Mouse (Mus musculus) forebrain, embryonic 12.5 days (tissue): ENCODE measurements around the gene Trak1. TPM values are rescaled to one million over a fixed set of nuclear protein-coding genes. Genes with fewer than 3 reads are reported as not detected.
A peak's percentile ranks its signal among the peaks of the same experiment; 100 is the strongest.

ENCODE experiments used
- ATAC-seq: fragments of 200-750 bp; cut with Nextera tagmentation; 2 replicates; pipeline ENCODE4 v1.8.0; 2017; ENCODE audit warnings: moderate TSS enrichment; ENCODE audit not compliant: low FRiP score
- H3K27ac ChIP-seq: fragments of 300-500 bp; sonication (generic); 2 replicates; pipeline ENCODE4 v1.5.1; 2016; ENCODE audit warnings: mild to moderate bottlenecking
- H3K27me3 ChIP-seq: fragments of 300-500 bp; sonication (generic); 2 replicates; pipeline ENCODE4 v1.6.1; 2016; ENCODE audit warnings: mild to moderate bottlenecking
- H3K36me3 ChIP-seq: fragments of 300-500 bp; sonication (generic); replicated peaks from 2 replicates; pipeline ENCODE4 v1.6.1; 2016; ENCODE audit warnings: mild to moderate bottlenecking
- H3K4me1 ChIP-seq: fragments of 300-500 bp; sonication (generic); 2 replicates; pipeline ENCODE4 v1.6.1; 2016
- H3K4me2 ChIP-seq: fragments of 300-500 bp; sonication (generic); 2 replicates; pipeline ENCODE4 v1.6.1; 2016; ENCODE audit warnings: mild to moderate bottlenecking, moderate library complexity
- H3K4me3 ChIP-seq: fragments of 300-500 bp; sonication (generic); replicated peaks from 2 replicates; pipeline ENCODE4 v1.5.1; 2016; ENCODE audit warnings: mild to moderate bottlenecking
- H3K9ac ChIP-seq: fragments of 300-500 bp; sonication (generic); 2 replicates; pipeline ENCODE4 v1.6.1; 2016; ENCODE audit warnings: mild to moderate bottlenecking
- H3K9me3 ChIP-seq: fragments of 300-500 bp; sonication (generic); 2 replicates; pipeline ENCODE4 v1.6.1; 2016
- WGBS: fragments of 180-500 bp; shearing (Covaris S2); methylation state at CpG from one replicate; pipeline ENCODE4 v1.1.7; 2016; 5-methylcytosine and 5-hydroxymethylcytosine counted together
- polyA plus RNA-seq: library from polyadenylated mRNA; unstranded; fragments of >200 nt; fragmentation: Nextera tagmentation; extraction: Ambion mirVana; gene quantifications from 2 replicates; pipeline ENCODE4 v1.2.1, GENCODE M21; 2016

Trak1 gene
- polyA plus RNA-seq, 1 experiment from 2014 or later, result 41.2 TPM

DNA sequence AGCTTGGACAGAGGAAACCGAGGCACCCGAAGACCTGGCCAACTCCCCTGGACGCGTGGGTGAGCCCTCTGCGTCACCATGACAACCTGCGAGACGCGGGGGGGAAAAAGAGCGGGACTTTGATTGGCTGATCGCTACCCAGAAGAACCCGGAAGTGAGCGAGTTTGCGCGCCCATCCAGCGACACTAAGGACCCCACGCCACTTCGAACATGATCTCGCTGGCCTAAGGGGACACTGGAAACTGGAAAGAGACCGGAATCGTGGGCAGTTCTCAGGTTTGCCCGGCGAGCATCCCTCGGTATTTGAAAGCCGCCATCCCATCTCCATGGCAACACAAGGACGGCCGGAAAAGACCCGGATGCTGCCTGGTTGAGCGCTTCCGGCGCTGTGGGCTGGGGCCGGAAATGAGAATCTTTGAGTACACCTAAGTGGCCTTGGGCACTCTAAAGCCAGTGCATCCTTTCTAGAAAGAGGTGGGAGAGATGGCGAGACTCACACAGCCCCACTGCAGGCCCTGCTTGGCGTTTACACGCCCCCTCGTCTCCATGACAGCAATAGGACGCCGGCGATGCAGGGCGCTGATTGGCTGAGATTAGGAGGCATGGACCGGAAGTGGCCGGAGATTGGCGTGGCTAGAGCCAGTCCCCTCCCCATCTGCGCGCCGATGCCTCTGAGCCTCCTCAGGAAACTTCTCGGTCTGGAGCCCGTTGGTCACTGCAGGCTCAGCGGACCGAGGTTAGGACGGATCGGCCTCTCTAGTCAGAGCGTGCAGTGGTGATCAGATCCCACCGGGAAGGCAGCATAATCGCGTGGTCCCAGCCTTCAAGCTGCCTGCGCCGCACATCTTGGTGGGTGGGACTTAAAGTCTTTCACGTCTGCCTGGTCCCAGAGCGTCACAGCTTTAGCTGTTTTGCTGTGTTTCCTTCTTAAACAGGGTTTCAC, 19.9 kb upstream of the Trak1 start, which contains the start of gene Ulk4:
Gene Ulk4, minus strand, starts transcription at position 80 of the 943 bp plus-strand sequence.
- no peaks in the 10 kb centered on the region for H3K27me3 ChIP-seq
- peaks cover 20% of the 10 kb centered on the region for H3K4me1 ChIP-seq
- peak; percentile 97 for ATAC-seq
- no peaks in the 10 kb centered on the region; the same call in 1 of the 2 replicates for H3K36me3 ChIP-seq
- peak within 1 kb of the TSS; percentile 59 for H3K4me3 ChIP-seq
- peak within 1 kb of the TSS; percentile 75 for H3K9ac ChIP-seq
- peak within 1 kb of the TSS; percentile 85 for H3K27ac ChIP-seq
- peak within 1 kb of the TSS; percentile 86 for H3K4me2 ChIP-seq
- WGBS, result under 1% methylated on average over 59 of the region's 59 CpGs
- H3K9me3 ChIP-seq, result peaks cover 2% of the 10 kb centered on the region; the same call in 1 of the 2 replicates

GRCm38 (mm10) chr9:121279216-121279615, 18.1 kb upstream of the Trak1 start:
- Histone ChIP-seq H3K9me3 (peaks cover 7% of the 10 kb centered on the region; the same call in 1 of the 2 replicates), H3K4me3 (no peak overlapping the region), H3K9ac (no peak overlapping the region), H3K27ac (no peak overlapping the region), H3K27me3 (no peaks in the 10 kb centered on the region), H3K4me1 (peaks cover 20% of the 10 kb centered on the region), H3K4me2 (no peak overlapping the region), H3K36me3 (no peaks in the 10 kb centered on the region; the same call in 1 of the 2 replicates)
- WGBS, result 91% methylated on average over 5 of the region's 5 CpGs
- no peak for ATAC-seq

DNA sequence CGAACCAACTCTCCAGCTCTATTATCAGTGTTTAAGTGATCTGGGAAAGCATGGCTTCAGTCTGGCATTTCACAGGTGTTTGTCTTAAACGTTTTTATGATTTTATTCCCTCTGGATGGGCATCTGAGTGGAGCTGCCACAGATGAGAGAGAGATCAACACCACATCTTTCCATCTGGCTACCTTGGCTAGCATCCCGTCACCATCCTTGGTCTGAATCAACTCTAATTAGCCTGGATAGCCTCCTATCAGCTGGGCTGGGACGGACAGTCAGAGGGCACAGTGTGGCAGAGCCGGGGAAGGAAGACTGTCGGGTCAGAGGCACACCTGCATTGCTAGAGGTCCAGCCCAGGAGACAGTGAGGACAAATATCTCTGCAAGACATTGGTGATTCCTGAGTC, 15.4 kb upstream of the Trak1 start:
- peaks cover 7% of the 10 kb centered on the region; the same call in 1 of the 2 replicates for H3K9me3 ChIP-seq
- H3K4me2 ChIP-seq, result no peak overlapping the region
- H3K4me3 ChIP-seq, result no peak overlapping the region
- ATAC-seq, result no peak
- no peaks in the 10 kb centered on the region for H3K27me3 ChIP-seq
- peaks cover 16% of the 10 kb centered on the region for H3K4me1 ChIP-seq
- no peaks in the 10 kb centered on the region; the same call in 1 of the 2 replicates for H3K36me3 ChIP-seq
- WGBS, result 83% methylated on average over 6 of the region's 6 CpGs
- no peak overlapping the region for H3K9ac ChIP-seq
- no peak overlapping the region for H3K27ac ChIP-seq

GRCm38 (mm10) chr9:121283620-121284185, 13.6 kb upstream of the Trak1 start:
- H3K9ac ChIP-seq, result no peak overlapping the region
- peaks cover 7% of the 10 kb centered on the region; the same call in 1 of the 2 replicates for H3K9me3 ChIP-seq
- peaks cover 6% of the 10 kb centered on the region; the same call in 1 of the 2 replicates for H3K4me1 ChIP-seq
- H3K36me3 ChIP-seq, result no peaks in the 10 kb centered on the region; the same call in 1 of the 2 replicates
- H3K4me2 ChIP-seq, result no peak overlapping the region
- WGBS, result 96% methylated on average over 6 of the region's 6 CpGs
- ATAC-seq, result no peak
- H3K4me3 ChIP-seq, result no peak overlapping the region
- H3K27ac ChIP-seq, result no peak overlapping the region
- H3K27me3 ChIP-seq, result no peaks in the 10 kb centered on the region

- no peak overlapping the region for H3K4me2 ChIP-seq
- WGBS, result 90% methylated on average over 3 of the region's 3 CpGs
- H3K36me3 ChIP-seq, result no peaks in the 10 kb centered on the region; the same call in 1 of the 2 replicates
- H3K9ac ChIP-seq, result no peak overlapping the region
- no peak overlapping the region for H3K27ac ChIP-seq
- H3K9me3 ChIP-seq, result peaks cover 7% of the 10 kb centered on the region; the same call in 1 of the 2 replicates
- H3K4me1 ChIP-seq, result peaks cover 6% of the 10 kb centered on the region; the same call in 1 of the 2 replicates
- no peak for ATAC-seq
- H3K27me3 ChIP-seq, result no peaks in the 10 kb centered on the region
- H3K4me3 ChIP-seq, result no peak overlapping the region
Observed at GRCm38 (mm10) chr9:121284422-121284821, 12.9 kb upstream of the Trak1 start.

DNA sequence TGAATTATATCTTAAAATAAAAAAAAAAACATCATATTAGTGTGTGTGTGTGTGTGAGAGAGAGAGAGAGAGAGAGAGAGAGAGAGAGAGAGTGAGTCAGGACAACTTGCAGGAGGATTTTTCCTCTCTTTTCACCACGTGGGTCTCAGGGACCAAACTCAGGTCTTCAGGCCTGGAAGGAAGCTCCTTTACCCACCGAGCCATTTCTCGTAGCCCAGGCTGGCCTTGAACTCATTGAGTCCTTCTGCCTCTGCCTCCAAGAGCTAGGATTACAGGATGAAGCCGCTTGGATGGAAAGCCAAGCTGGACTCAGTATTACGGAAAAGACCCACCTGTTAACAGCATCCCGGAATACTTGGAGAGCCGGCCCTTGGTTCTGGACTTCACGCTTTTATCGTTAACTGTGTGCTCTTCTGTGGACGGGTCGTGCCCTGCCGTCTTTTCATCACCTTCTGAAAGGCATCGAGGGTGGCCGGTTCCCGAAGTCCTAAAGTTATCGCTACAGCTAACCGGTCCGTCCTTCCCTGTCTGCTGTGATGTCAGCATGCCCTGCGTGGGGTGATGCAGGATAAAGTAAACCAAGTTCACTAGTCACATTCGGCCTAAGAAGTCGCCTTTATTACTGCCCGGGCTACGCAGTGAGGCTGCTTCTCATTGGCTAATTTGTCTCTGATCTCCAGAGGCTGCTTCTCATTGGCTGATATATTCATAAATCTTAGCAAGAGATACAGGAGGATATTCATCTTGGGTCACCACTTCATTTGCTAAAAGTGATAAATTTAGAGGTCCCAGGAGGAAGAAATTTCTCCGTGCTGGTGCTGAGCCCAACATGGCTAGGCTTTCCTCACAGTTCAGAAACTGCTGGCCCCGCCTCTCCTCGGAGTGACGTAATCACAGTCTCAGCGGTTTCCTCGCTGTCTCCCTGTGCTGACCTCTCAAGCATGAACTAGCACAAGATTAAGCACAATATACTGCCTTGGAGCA, 11.7 kb upstream of the Trak1 start:
- Histone ChIP-seq H3K36me3 (no peaks in the 10 kb centered on the region; the same call in 1 of the 2 replicates), H3K4me3 (peak overlapping the region; percentile 48), H3K9ac (peak overlapping the region; percentile 61), H3K27ac (peak overlapping the region; percentile 53), H3K9me3 (peaks cover 7% of the 10 kb centered on the region; the same call in 1 of the 2 replicates), H3K4me2 (peak overlapping the region; percentile 62), H3K4me1 (peaks cover 6% of the 10 kb centered on the region; the same call in 1 of the 2 replicates), H3K27me3 (no peaks in the 10 kb centered on the region)
- ATAC-seq, result peak; percentile 88
- 20% methylated on average over 29 of the region's 29 CpGs for WGBS

DNA sequence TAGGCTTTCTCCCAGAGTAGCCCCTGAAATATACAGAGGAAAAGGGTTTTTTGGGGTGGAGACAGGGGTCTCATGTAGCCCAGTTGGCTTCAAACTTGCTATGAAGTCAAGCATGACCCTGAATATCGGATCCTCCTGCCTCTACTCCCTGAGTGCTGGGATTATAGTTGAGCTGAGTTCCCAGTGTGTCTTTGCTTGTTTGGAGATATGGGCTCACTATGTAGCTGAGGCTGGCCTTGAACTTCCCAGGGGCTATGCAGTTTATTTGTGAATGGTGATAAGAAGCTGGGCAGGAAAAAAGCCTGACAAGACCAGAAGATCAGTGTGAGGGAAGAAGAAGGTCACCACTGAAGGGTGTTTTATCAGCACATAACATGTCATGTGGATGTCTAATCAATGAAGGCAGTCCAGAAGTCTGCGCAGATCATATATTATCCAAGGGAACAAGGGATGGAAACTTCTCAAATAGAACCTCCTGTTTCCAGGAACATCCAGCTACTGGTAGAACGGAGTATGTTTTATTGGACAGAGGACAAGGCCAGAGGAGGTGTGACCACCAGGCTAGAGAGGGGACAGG, 10.9 kb upstream of the Trak1 start:
- H3K4me1 ChIP-seq, result peaks cover 6% of the 10 kb centered on the region; the same call in 1 of the 2 replicates
- peak overlapping the region; percentile 62 for H3K4me2 ChIP-seq
- no peaks in the 10 kb centered on the region; the same call in 1 of the 2 replicates for H3K36me3 ChIP-seq
- H3K27ac ChIP-seq, result peak overlapping the region; percentile 50; the same call in 1 of the 2 replicates
- peaks cover 10% of the 10 kb centered on the region; the same call in 1 of the 2 replicates for H3K9me3 ChIP-seq
- H3K9ac ChIP-seq, result peak overlapping the region; percentile 27; the same call in 1 of the 2 replicates
- no peak for ATAC-seq
- H3K4me3 ChIP-seq, result peak overlapping the region; percentile 48
- no peaks in the 10 kb centered on the region for H3K27me3 ChIP-seq
- WGBS, result 77% methylated on average over 3 of the region's 3 CpGs

DNA sequence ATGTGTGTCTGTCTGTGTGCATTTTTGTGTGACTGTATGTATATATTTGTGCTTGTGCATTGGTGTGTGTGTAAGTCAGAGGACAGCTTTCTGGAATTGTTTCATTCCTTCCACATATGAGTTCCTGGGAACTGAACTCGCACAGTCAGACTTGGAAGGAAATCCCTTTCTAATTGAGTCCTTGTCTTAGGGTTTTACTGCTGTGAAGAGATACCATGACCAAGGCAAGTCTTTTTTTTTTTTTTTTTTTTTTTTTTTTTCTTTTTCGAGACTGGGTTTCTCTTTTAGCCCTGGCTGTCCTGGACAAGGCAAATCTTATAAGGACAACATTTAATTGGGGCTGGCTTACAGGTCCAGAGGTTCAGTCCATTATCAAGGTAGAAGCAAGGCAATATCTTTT, 6.0 kb upstream of the Trak1 start:
- Histone ChIP-seq H3K36me3 (no peaks in the 10 kb centered on the region), H3K4me1 (0 out of 2 replicates have a peak, but pooled peaks cover 2% of the 10 kb centered on the region), H3K9me3 (0 out of 2 replicates have a peak, but pooled peaks cover 6% of the 10 kb centered on the region), H3K4me2 (no peak overlapping the region), H3K4me3 (no peak overlapping the region), H3K27me3 (peaks cover 16% of the 10 kb centered on the region; the same call in 1 of the 2 replicates), H3K9ac (no peak overlapping the region), H3K27ac (no peak overlapping the region)
- 73% methylated on average over 2 of the region's 2 CpGs for WGBS
- no peak for ATAC-seq

DNA sequence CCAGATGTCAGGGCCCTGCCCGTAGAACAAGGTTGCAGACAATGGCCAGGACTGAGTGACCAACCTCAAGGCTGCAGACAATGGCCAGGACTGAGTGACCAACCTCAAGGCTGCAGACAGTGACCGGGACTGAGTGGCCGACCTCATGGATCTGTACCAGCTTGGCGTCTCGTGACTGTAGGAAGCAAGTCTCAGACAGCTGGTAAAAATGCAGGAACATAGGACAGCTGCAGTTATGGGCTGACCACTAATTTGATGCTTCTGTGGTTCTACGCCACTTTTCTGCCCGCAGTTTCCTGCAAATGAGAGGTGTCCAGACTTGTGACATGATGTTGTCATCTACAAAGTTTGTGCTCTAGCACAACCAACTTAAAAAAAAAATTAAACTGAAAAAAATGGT, 4.1 kb upstream of the Trak1 start:
- Histone ChIP-seq H3K9me3 (0 out of 2 replicates have a peak, but pooled peaks cover 6% of the 10 kb centered on the region), H3K4me3 (no peak overlapping the region), H3K4me1 (peaks cover 7% of the 10 kb centered on the region), H3K27me3 (peaks cover 22% of the 10 kb centered on the region; the same call in 1 of the 2 replicates), H3K4me2 (no peak overlapping the region), H3K9ac (no peak overlapping the region), H3K36me3 (no peaks in the 10 kb centered on the region), H3K27ac (no peak overlapping the region)
- no peak for ATAC-seq
- 85% methylated on average over 7 of the region's 7 CpGs for WGBS

DNA sequence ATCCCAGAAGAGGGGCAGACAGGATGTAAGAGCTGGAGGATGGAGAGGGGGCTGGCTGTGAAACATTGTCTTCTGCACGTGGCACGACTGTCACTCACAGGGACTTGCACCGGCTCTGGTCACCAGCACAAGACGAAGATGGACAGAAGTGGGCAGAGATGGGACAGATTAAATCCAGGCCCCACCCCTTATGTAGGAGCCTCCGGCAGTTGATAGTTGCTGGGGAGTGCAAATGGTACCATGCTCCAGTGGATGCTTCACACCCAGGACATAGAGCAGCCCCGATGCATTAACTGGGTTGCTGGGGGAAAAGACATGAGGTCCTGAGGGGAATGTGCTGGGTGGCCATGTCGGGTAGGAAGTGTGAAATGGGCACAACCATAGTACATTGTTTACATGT, 2.1 kb upstream of the Trak1 start:
- no peak overlapping the region for H3K4me2 ChIP-seq
- no peak for ATAC-seq
- 76% methylated on average over 7 of the region's 7 CpGs for WGBS
- H3K4me3 ChIP-seq, result no peak overlapping the region
- 0 out of 2 replicates have a peak, but pooled peaks cover 6% of the 10 kb centered on the region for H3K9me3 ChIP-seq
- H3K36me3 ChIP-seq, result no peaks in the 10 kb centered on the region
- no peak overlapping the region for H3K9ac ChIP-seq
- no peak overlapping the region for H3K27ac ChIP-seq
- H3K27me3 ChIP-seq, result peaks cover 22% of the 10 kb centered on the region; the same call in 1 of the 2 replicates
- H3K4me1 ChIP-seq, result peaks cover 28% of the 10 kb centered on the region

- no peak for ATAC-seq
- WGBS, result 2% methylated on average over 7 of the region's 7 CpGs
- peaks cover 21% of the 10 kb centered on the region; the same call in 1 of the 2 replicates for H3K27me3 ChIP-seq
Observed at GRCm38 (mm10) chr9:121298065-121298398, 730 bp downstream of the Trak1 start.

More at GRCm38 (mm10) chr9:121298065-121298398, 730 bp downstream of the Trak1 start:
- Histone ChIP-seq H3K4me1 (peaks cover 48% of the 10 kb centered on the region), H3K9ac (peak overlapping the region; percentile 96), H3K9me3 (no peaks in the 10 kb centered on the region), H3K4me3 (peak overlapping the region; percentile 92), H3K36me3 (no peaks in the 10 kb centered on the region), H3K4me2 (peak overlapping the region; percentile 87), H3K27ac (peak overlapping the region; percentile 75)
